Mouse (Mus musculus) bone marrow macrophage, adult 2 months (primary cell): ENCODE measurements around the gene Plk5.

ENCODE experiments used
- CTCF ChIP-seq: IDR thresholded peaks from 2 replicates; pipeline ENCODE4 v1.5.1; 2012; ENCODE audit warnings: low read depth, mild to moderate bottlenecking, low read length, moderate library complexity
- POLR2A ChIP-seq: IDR thresholded peaks from 2 replicates; pipeline ENCODE4 v1.6.1; 2012; ENCODE audit warnings: mild to moderate bottlenecking, low read depth, low read length, borderline replicate concordance

DNA sequence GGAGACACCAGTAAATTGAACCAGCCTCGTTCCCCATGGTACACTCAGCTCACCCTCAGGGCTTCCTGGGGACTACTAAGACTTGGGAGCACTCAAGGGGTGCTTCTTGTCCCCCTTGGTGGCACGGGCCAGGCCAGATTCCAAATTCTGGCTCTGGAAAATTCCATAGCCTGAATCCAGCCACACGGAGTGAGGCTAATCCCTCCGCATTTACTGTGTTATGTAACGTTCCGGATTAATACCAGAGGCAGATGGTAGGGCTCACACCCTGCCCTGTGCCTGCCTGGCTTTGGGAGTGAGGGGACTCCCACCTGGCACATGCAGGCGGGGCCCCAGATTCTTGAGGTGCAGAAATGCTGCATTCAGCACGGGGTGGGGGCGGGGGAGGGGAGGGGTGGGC lies 828 bp upstream of the Plk5 start:
- TF ChIP-seq CTCF (no peak), POLR2A (no peak)
